Mouse (Mus musculus) brain, adult 2 months (tissue): ENCODE measurements around the gene Grm7.

Source experiments
- DNase-seq: peaks from one replicate; pipeline ENCODE4 v3.0.0; 2011; ENCODE audit warnings: low read depth, low spot score

The Grm7 gene

DNA sequence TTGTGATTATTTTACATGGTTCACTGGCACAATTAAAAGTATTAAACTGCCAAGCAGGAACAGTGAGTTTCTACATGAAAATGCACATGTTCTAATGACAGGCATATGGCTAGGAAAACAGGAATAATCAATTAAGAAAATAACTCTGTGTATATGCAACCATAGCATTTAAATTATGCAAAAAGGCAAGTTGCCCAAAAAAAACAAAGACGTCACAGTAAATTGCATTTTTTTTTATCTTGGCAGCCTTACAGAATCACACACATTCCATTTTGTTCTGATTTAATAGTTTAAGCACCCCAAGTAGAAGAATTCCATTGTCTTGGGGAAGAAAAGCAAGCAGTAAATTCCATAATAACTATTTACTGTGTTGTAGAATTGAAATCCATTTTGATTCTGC lies 716.3 kb downstream of the Grm7 start:
- no peak for DNase-seq

DNA sequence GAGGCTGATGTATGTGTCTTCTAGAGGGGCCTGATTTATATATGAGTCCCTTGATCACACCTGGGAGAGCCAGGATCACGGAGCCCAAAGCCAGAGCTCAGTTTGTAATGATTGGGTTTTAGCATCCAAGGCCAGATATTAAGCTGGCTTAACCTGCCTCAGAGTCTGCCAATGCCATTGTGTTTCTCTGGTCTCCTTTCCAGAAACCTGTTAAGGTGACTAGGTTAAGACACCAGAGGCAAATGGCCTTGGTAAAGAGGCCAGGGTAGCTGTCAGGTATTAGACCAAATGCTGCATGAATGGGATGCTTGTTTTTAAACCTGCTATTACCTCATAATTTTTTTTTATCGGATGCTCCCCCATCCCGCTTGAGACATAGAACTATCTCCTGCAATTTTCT lies 722.7 kb downstream of the Grm7 start:
- DNase-seq: no peak

DNA sequence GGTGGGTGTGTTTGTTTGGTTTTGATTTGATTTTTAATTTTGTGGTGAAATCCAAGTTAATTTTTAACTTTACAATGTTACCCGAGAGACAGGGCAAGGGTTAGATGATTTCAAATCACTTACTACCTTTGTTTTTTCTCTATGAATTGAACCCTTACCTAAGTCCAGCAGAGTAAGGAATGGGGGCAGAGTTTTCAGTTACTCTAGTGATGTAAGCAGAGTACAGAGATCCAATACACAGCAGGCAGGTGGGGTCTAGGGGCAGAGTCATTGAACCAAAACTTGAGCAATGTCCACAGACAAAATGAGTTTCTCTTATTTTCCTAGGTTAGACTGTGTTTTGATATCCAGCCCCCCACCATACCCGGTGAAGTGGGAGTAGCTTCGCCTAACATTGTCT lies 723.2 kb downstream of the Grm7 start:
- no peak for DNase-seq

DNA sequence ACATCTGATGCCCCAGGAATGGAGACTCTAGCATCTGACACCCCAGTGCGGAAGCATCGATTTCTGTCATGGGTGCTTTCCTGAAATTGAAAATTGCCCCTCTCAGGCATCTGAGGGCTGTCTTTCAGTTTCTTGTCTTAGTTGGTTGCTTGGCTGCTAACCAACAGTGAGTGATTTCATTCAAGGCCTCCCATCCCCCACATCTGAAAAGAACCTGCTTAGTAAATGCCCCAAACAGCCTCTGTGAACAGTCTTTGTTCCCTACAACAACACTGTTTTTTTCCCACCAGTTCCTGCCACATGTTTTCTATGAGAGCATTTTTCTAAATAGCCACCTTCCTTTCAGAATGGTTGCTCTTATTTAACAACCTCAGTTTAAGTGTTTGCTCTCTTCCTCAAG lies 723.6 kb downstream of the Grm7 start:
- DNase-seq: peak; percentile 78

DNA sequence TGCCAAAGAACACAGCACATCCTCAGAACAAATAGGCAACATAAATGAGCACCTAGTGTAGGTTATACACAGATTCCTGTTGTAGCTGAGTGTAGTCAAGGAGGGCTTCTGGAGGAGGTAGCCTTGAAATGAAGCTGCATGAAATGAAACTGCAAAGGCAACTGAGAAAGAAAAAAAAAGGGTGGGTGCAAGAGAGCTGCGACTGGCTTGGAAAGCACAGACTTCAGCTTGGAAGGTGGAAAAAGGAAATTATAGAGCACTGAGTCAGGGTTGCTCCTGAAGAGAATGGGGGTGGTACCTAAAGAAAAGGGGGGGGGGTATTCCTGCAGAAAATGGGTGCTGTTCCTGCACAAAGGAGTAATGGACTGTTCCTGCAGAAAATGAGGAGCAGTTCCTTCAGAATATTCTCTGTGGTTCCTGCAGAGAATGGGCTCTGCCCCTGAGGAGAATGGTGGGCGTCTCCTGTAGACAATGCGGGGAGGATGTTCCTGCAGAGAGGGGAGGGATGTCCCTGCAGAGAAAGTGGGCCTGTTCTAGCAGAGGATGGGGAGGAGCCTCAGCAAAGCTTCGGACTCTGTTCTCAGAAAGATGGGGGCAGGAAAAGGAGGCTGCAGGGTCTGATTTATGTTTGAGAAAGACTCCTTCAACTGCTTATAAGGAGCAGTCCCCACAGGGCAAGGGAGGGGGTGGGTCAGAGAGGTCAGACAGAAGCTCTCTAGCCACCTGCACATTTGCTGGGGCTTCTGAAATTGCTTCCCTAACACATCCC lies 726.4 kb downstream of the Grm7 start:
- DNase-seq: peak; percentile 85

DNA sequence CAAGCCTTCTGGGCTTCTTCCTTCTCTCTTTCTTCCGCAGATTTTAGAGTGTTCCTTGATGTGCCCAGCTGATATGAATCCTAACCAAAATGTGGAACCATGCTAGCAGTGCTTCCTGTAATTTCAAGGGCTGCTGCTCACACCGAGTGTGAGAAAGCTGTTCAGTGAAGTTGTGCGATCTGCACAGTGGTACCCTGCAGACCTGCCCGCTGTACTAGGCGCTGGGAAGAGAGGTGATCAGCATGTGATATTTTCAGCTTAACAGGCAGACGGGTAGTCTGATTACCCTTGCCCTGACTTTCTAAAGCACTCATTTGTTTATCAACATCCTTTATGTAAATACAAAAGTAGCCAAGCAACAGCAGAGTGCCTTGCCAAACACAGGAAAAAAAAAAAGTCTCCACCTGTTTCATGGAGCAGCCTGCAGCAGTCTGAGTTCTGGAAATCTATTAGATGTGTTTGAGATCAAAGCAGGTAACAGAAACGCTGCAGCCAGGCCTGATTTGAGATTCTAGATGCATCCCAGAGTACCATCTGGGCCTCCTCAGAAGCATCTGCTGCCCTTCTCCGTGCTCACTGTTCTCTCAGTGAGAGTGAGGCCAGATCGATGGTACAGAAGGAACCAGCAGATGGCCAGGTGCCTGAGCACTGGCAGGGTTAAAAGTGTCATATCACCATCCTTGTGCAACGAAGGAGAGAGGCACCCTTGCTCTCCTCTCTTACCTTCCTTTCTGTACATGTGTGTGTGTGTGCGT lies 727.4 kb downstream of the Grm7 start:
- peak; percentile 90 for DNase-seq

DNA sequence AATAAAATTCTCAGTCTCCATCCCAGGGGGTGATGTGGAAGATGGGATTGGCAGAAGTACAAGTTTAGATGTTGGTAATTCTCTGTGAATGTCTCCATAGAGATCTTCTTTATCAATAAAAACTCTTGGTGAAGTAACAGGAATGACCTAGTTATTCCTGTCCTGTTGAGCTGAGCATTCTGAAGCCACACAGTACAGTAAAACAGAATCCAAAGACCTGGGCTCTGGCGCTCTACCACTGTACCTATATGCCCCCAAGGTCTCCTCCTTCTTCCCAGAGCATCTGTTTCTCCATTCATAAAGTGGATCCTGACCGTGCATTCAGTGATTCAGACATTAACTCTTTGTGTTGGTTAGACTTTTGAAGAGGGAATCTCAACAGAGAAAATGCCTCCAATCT lies 735.3 kb downstream of the Grm7 start:
- DNase-seq: no peak

- peak; percentile 66 for DNase-seq
Measured at GRCm38 (mm10) chr6:111408750-111409149, 763.4 kb downstream of the Grm7 start.

DNA sequence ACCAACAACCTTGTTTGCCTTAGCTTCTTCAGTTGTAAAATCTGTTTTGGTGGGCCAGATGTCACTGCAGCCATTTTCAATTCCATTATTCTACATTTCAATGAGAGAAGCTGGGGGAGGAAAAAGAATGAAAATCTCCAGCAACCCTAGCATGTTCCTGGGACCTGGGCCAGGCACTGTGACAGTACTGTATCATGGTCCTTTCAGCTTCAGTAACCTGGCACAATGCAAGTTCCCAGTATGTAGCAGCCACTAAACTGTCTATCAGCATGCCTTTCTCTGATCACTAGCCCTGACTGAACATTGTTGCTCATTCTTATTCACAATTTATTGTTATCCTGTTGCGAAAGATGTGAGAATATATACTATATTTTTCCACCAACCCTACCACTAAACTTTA lies 779.4 kb downstream of the Grm7 start:
- DNase-seq: no peak

GRCm38 (mm10) chr6:111446228-111446627 lies 800.8 kb downstream of the Grm7 start:
- DNase-seq: no peak

DNA sequence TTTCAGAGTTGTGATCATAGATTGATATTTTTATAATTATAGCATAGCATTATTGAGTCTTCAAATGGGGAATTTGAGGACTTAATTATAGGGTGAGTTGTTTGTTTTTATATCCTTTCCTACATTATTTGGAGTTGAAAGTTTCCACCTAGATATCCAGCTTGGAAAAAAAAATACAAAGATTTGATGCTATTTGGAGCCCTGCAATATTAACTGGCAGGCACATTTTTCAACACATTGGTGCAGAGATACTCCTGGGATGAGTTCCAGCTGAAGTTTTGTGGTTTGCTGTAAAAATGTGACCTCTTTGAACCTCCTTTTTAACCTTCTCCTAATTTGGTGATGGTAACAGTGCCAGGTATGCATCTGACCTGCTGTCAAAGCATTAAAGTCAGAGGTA lies 802.5 kb downstream of the Grm7 start:
- DNase-seq: no peak

- peak; percentile 64 for DNase-seq
Measured at GRCm38 (mm10) chr6:111449054-111449783, 803.8 kb downstream of the Grm7 start.

DNA sequence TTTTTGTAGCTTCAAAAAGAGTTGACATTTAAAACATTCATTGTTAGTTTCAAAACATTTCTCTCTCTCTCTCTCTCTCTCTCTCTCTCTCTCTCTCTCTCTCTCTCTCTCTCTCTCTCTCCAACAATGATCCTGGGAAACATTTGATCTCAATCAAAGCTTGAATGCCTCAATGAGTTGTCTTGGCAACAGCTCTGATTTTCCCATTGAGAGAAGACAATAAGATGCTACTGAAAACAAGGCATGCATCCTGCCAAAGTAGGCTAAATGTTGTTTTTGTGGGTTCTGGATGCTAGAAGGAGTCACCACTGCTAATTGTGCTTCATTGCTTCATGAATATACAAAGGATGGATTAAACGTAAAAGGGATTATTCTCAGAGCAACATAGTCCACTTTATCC lies 836.5 kb downstream of the Grm7 start:
- DNase-seq: peak; percentile 52

GRCm38 (mm10) chr6:111486081-111486480 lies 840.7 kb downstream of the Grm7 start:
- peak; percentile 53 for DNase-seq

DNA sequence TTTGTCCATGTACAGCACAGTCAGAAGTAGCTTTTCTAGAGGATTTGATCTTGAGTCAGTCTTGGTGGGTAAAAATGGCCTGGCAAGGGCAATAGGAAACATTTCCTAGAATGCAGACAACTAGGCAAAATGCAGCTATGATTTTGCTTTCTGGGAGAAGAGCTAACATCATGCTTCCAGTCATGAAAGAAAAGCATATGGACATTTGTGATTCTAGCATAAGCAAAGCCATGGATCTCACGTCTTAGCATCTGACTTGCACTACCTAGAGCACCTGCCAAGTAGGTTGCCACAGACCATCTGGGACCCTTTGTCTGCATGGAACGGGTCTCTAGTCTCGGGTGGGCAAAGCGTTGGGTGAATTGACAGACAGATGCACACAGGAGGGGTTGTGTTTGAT lies 842.2 kb downstream of the Grm7 start:
- DNase-seq: no peak

DNA sequence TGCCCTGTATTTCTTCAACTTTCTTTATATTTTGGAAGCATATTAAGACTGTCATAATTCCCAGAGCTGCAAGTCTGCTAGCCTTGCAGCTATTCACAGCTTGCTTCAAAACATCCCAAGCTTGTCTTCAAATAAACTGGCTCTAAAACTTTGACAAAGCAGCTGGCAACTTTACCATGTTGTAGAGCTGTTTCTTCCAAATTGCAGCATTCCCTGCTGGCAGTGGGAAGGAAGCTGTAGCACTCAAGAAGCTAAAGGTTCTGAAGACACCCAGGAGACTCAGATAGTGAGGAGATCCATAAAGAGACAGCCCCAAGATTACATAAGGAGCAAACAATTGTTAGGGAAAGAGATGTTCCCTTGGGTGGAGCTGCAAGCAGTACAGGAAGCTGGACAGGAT lies 846.8 kb downstream of the Grm7 start:
- DNase-seq: peak; percentile 75

GRCm38 (mm10) chr6:111499542-111499941 lies 854.2 kb downstream of the Grm7 start:
- DNase-seq: peak; percentile 48

DNA sequence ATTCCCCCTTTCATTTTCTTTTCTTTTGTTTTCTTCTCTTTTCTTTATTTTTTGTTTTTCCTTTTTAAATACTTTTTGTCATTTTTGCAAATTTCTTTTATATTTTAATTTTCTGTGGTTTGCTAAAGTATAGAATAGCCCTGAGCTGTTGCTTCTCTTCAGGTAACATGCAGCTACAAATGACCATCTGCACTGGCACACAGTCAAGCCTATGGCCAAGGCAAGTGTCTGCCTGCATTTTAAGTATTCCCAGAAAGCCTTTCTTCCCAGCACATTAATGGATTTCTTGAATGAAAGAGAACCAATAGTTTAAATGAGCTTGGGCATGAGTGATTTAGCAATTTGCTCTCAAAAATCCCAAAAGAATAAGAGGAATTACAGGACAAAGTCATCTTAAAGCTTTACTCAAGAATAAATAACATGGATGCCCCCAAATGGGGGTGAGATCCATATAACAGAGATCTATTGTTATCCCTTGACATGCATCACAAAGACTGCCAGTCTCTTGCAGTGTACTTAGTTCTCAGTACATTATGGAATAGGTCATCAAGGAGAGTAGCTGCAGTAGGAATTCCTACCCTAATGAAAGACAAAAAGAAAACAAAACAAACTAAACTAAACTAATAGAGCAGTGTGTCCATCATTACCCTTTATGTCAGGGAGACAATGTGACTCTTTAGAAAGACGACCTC lies 865.5 kb downstream of the Grm7 start:
- no peak for DNase-seq

- DNase-seq: peak; percentile 70
Measured at GRCm38 (mm10) chr6:111512359-111512758, 867.0 kb downstream of the Grm7 start.

- peak; percentile 47 for DNase-seq
Measured at GRCm38 (mm10) chr6:111521229-111521628, 875.8 kb downstream of the Grm7 start.

- DNase-seq: no peak
Measured at GRCm38 (mm10) chr6:111522122-111522521, 876.7 kb downstream of the Grm7 start.

DNA sequence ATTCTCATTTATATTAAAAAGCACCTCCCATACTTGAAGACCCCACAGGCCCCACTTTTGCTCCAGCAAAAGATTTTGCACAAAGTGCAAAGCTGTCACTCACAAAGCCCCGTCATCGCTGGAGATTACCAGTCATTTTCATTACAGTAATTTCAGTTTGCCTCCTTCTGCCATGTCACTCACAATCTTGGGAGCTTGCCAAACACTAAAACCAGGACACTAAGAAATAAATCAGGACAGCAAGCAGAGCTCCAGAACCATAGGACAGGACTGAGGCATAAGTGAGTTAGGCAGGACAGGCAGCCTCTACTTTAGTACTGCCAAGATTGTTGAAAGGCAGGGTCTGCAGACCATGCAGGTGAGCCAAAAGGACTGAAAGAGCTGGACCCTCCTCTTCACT lies 884.6 kb downstream of the Grm7 start:
- DNase-seq: peak; percentile 71
